Mouse (Mus musculus) heart, adult 2 months (tissue): ENCODE results near the gene Spred3. TPM values are rescaled to one million over a fixed set of nuclear protein-coding genes. Genes with fewer than 3 reads are reported as not detected.

Source experiments
- DNase-seq, 2 experiments: peaks; one replicate each; pipeline ENCODE4 v3.0.0; 2021
- H3K27ac ChIP-seq: fragments of 200-600 bp; 2 replicates; pipeline ENCODE4 v1.8.1; 2022
- H3K27me3 ChIP-seq: fragments of 200-500 bp; 2 replicates; pipeline ENCODE4 v1.6.1; 2012; ENCODE audit warnings: mild to moderate bottlenecking, low read length, inconsistent platforms, mixed read lengths; ENCODE audit not compliant: control insufficient read depth, insufficient read depth
- H3K36me3 ChIP-seq: fragments of 200-500 bp; 2 replicates; pipeline ENCODE4 v1.6.1; 2012; ENCODE audit warnings: low read length, inconsistent platforms; ENCODE audit not compliant: control insufficient read depth, insufficient read depth
- H3K4me1 ChIP-seq: fragments of 200-500 bp; 2 replicates; pipeline ENCODE4 v1.6.1; 2011; ENCODE audit warnings: low read length; ENCODE audit not compliant: control insufficient read depth, insufficient read depth
- H3K4me3 ChIP-seq: fragments of 200-600 bp; 2 replicates; pipeline ENCODE4 v1.8.1; 2022
- H3K79me2 ChIP-seq: fragments of 200-500 bp; replicated peaks from 2 replicates; pipeline ENCODE4 v1.6.1; 2012; ENCODE audit warnings: mild to moderate bottlenecking, inconsistent platforms, low read length, moderate library complexity, mixed read lengths; ENCODE audit not compliant: control insufficient read depth, insufficient read depth
- H3K9ac ChIP-seq: fragments of 200-500 bp; 2 replicates; pipeline ENCODE4 v1.6.1; 2012; ENCODE audit warnings: low read depth, mild to moderate bottlenecking, control low read depth, inconsistent platforms, low read length, mixed read lengths
- CTCF ChIP-seq: fragments of 200-600 bp; IDR thresholded peaks from 2 replicates; pipeline ENCODE4 v1.8.1; 2022; ENCODE audit warnings: antibody characterized with exemption, mild to moderate bottlenecking, moderate library complexity
- EP300 ChIP-seq: fragments of 200-500 bp; IDR thresholded peaks from 2 replicates; pipeline ENCODE4 v1.6.1; 2011; ENCODE audit warnings: low read depth, low read length, control low read depth; ENCODE audit not compliant: insufficient read depth
- POLR2A ChIP-seq: fragments of 200-500 bp; IDR thresholded peaks from 2 replicates; pipeline ENCODE4 v1.6.1; 2011; ENCODE audit warnings: mild to moderate bottlenecking, low read depth, low read length, control low read depth; ENCODE audit not compliant: insufficient read depth
- WGBS: fragments of 180-500 bp; shearing (Covaris S2); methylation state at CpG from one replicate; pipeline ENCODE4 v1.1.7; 2018; 5-methylcytosine and 5-hydroxymethylcytosine counted together
- intact Hi-C: fragments of 180-260 bp; cut with DNase I; formaldehyde crosslinking; loops from one replicate; pipeline ENCODE4 v1.15.1; 2025
- polyA plus RNA-seq: library from polyadenylated mRNA; depleted of rRNA; stranded (reverse); fragments of >200 nt; gene quantifications from 2 replicates; pipeline ENCODE4 v1.2.3, GENCODE M21; 2012; rRNA removed
- total RNA-seq, 2 experiments: library from RNA; stranded (reverse); gene quantifications; 2 replicates each; pipeline ENCODE4 v1.2.3; 2021

Spred3 gene
- total and polyA plus RNA-seq, 3 experiments = 0.52 to 1.2 (median 1.0) TPM

DNA sequence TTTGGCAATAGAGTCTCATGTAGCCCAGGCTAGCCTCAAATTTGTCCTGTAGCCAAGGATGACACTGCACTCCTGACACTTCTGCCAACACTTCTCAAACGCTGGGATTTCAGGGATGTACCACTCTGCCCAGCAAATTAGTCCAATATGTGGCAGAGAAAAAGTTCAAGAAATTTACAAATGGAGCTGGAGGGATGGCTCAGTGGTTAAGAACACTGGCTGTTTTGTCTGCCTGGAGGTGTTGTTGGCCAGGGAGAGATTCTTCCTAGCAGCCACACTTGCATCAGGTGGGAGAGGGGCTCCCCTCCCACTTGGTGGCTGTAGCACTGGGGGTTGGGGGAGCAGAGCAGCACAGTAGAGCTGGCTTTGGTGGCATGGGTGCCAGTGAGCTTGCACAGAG lies 50.7 kb downstream of the Spred3 start:
- intact Hi-C loops = no loop called here
- no peak overlapping the region for H3K27ac ChIP-seq
- no peak overlapping the region for H3K9ac ChIP-seq
- no peaks in the 10 kb centered on the region for H3K4me1 ChIP-seq
- no peak overlapping the region for H3K4me3 ChIP-seq
- no peaks in the 10 kb centered on the region for H3K79me2 ChIP-seq
- TF ChIP-seq POLR2A (no peak), CTCF (no peak), EP300 (no peak)
- H3K36me3 ChIP-seq = no peaks in the 10 kb centered on the region
- DNase-seq = no peak
- 56% methylated on average over 1 of the region's 1 CpGs for WGBS
- H3K27me3 ChIP-seq = no peaks in the 10 kb centered on the region

GRCm38 (mm10) chr7:29118142-29118851 lies 51.9 kb downstream of the Spred3 start:
- no peak overlapping the region for H3K9ac ChIP-seq
- H3K27me3 ChIP-seq = no peaks in the 10 kb centered on the region
- H3K27ac ChIP-seq = no peak overlapping the region
- no peak overlapping the region for H3K4me3 ChIP-seq
- DNase-seq = no peak
- WGBS = 19% methylated on average over 18 of the region's 18 CpGs
- H3K79me2 ChIP-seq = no peaks in the 10 kb centered on the region
- H3K4me1 ChIP-seq = no peaks in the 10 kb centered on the region
- no peak for TF ChIP-seq EP300
- TF ChIP-seq POLR2A = no peak
- no peak for TF ChIP-seq CTCF
- intact Hi-C loops = no loop called here
- H3K36me3 ChIP-seq = no peaks in the 10 kb centered on the region

DNA sequence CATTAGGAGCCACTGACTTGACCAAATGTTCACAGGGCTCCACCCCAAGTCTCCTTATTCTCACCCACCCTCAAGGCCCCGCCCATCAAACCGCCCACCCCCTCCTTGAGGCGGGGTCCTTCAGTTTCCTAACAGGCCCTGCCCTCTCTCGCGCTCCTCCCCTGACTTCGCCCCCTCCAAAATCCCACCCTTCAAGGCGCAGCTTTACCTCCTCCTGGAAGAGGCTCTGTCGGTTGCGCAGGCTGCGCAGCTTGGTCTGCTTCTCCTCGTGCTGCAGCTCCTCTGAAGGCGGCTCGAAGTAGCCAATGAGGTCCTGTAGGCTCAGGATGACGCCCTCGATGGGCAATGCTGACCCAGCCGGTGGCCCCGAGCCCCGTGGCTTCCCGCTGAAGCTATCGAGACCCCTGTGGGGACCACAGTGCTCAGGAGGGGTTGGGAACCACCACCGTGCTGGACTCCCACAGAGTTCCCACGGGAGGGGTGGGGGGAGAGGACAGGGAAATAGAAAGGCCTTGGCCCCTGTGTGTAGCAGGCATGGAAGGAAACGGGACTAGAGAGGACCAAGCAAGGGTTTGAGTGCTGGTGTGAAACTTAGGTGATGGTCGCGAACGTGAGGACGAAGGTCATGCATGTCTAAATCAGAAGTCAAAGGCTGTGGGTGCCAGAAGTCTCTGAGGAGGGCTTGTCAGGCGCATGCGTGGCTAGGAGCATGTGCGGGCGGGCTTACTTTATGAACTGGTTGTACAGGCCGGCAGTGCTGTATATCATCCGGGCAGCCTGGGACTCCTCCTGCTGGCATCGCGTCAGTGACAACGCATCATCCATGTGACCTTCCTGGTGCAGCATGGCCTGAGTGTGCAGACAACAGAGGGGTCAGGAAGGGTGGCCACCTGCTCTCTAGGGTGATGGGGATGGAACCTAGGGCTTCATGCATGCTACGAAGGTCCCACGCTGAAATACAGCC lies 60.9 kb downstream of the Spred3 start:
- H3K36me3 ChIP-seq = no peaks in the 10 kb centered on the region

More for the DNA sequence above, 60.9 kb downstream of the Spred3 start:
- H3K27ac ChIP-seq = no peak overlapping the region
- no peak for TF ChIP-seq CTCF
- TF ChIP-seq POLR2A = no peak
- no peak for TF ChIP-seq EP300
- no peaks in the 10 kb centered on the region for H3K27me3 ChIP-seq
- H3K9ac ChIP-seq = no peak overlapping the region
- peak; percentile 58 to 67 for DNase-seq
- no peaks in the 10 kb centered on the region for H3K4me1 ChIP-seq
- 33% methylated on average over 38 of the region's 38 CpGs for WGBS
- H3K4me3 ChIP-seq = no peak overlapping the region
- H3K79me2 ChIP-seq = no peaks in the 10 kb centered on the region
- intact Hi-C loops = no loop called here

Other genes with a start within 250 kb of the Spred3 start
- 10 to 100 TPM; 66.1 to 85.7 TPM for gene Actn4, start 208.1 kb downstream of the Spred3 start, total RNA-seq
- gene Actn4, start 208.1 kb downstream of the Spred3 start, polyA plus RNA-seq = 123 and 132 TPM in 2 replicates
- gene Eif3k, start 188.5 kb downstream of the Spred3 start, total RNA-seq = 100 to 1,000 TPM; 156 to 177 TPM
- 221 and 283 TPM in 2 replicates for gene Eif3k, start 188.5 kb downstream of the Spred3 start, polyA plus RNA-seq
- gene Map4k1, start 188.4 kb downstream of the Spred3 start, total RNA-seq = 1 to 10 TPM in 1 of 2 experiments, under 1 TPM in 1; 0.91 to 1.1 TPM
- gene Map4k1, start 188.4 kb downstream of the Spred3 start, polyA plus RNA-seq = 2.7 and 3.4 TPM in 2 replicates
- under 1 TPM; 0.08 to 0.18 TPM for gene Ryr1, start 45.2 kb downstream of the Spred3 start, total RNA-seq
- gene Ryr1, start 45.2 kb downstream of the Spred3 start, polyA plus RNA-seq = under 0.01 and 0.06 TPM in 2 replicates
- gene Rasgrp4, start 35.6 kb downstream of the Spred3 start, total RNA-seq = 1 to 10 TPM; 1.4 TPM
- 2.2 and 3.6 TPM in 2 replicates for gene Rasgrp4, start 35.6 kb downstream of the Spred3 start, polyA plus RNA-seq
- gene Fam98c, start 14.2 kb downstream of the Spred3 start, total RNA-seq = 10 to 100 TPM; 10.4 to 12.7 TPM
- gene Fam98c, start 14.2 kb downstream of the Spred3 start, polyA plus RNA-seq = 16.3 and 18.0 TPM in 2 replicates
- gene Ggn, start 201 bp downstream of the Spred3 start, total RNA-seq = under 1 TPM; 0.18 to 0.29 TPM
- gene Ggn, start 201 bp downstream of the Spred3 start, polyA plus RNA-seq = 0.35 and 0.43 TPM in 2 replicates
- gene Psmd8, start 10.3 kb upstream of the Spred3 start, total RNA-seq = 100 to 1,000 TPM; 103 to 116 TPM
- gene Psmd8, start 10.3 kb upstream of the Spred3 start, polyA plus RNA-seq = 120 and 191 TPM in 2 replicates
- under 1 TPM; 0.30 to 0.34 TPM for gene Catsperg1, start 43.6 kb upstream of the Spred3 start, total RNA-seq
- gene Catsperg1, start 43.6 kb upstream of the Spred3 start, polyA plus RNA-seq = 1.0 and 2.4 TPM in 2 replicates
- 1 to 10 TPM; 2.9 to 3.2 TPM for gene Kcnk6, start 62.1 kb upstream of the Spred3 start, total RNA-seq
- 8.2 and 8.4 TPM in 2 replicates for gene Kcnk6, start 62.1 kb upstream of the Spred3 start, polyA plus RNA-seq
- gene Yif1b, start 67.9 kb upstream of the Spred3 start, total RNA-seq = 10 to 100 TPM; 63.6 to 74.6 TPM
- gene Yif1b, start 67.9 kb upstream of the Spred3 start, polyA plus RNA-seq = 123 and 138 TPM in 2 replicates
- 1 to 10 TPM; 1.5 to 2.0 TPM for gene 2200002D01Rik, start 78.1 kb upstream of the Spred3 start, total RNA-seq
- gene 2200002D01Rik, start 78.1 kb upstream of the Spred3 start, polyA plus RNA-seq = 0.98 and 1.00 TPM in 2 replicates
- 10 to 100 TPM; 39.4 to 46.4 TPM for gene Spint2, start 111.5 kb upstream of the Spred3 start, total RNA-seq
- gene Spint2, start 111.5 kb upstream of the Spred3 start, polyA plus RNA-seq = 40.5 and 45.7 TPM in 2 replicates
- 10 to 100 TPM in 1 of 2 experiments, 1 to 10 TPM in 1; 8.7 to 10.3 TPM for gene Ppp1r14a, start 118.9 kb upstream of the Spred3 start, total RNA-seq
- 16.3 and 18.4 TPM in 2 replicates for gene Ppp1r14a, start 118.9 kb upstream of the Spred3 start, polyA plus RNA-seq
- under 1 TPM in 1 of 2 experiments, not detected in 1; 0.27 TPM for gene Dpf1, start 133.5 kb upstream of the Spred3 start, total RNA-seq
- gene Dpf1, start 133.5 kb upstream of the Spred3 start, polyA plus RNA-seq = 0.21 and 0.38 TPM in 2 replicates